Comparison of ENCODE assay signal across 15 mouse cellular contexts in the genomic region with DNA sequence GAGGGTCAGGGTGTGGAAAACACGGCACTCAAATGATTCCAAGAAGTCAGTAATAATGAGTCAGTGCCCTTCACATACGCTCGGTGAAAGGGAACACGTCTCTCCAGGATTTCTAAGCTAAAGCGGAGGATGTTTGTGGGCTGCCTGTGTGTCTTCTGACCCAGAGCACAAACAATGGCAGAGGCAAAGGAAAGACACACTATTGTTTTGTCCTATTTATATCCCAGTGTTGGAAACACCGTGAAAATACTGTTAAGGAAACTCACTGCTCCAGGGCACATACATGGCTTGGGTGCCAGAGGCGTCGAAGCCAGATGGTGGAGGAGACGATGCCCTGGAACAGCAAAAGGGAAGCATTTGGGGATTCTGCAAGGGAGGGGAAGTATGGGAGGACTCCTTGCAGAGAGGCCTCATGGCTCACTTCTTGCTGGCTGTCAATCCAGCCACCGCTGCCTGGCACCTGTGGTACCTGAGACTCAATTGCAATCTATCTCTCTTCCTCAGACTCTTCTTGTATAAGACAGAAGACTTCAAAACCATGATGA.
"Had no signal": no experiment of that assay in that cellular context is flagged by ENCODE, and none has a peak within 500 bp of the region (broad histone marks: within the 10 kb centered on the region; RNA-seq: fewer than 3 reads in every experiment).

No protein-coding gene starts in this region.

- H3K9me3 ChIP-seq: limb, embryonic 10.5 days; liver, embryonic 15.5 days; midbrain, embryonic 15.5 days; neural tube, embryonic 12.5 days had no signal

- ATAC-seq: lung, postnatal 0 days; midbrain, embryonic 15.5 days had no signal

- H3K36me3 ChIP-seq: limb, embryonic 10.5 days; liver, embryonic 15.5 days; midbrain, embryonic 15.5 days; neural tube, embryonic 12.5 days had no signal

- DNase-seq: kidney, postnatal 10 days; kidney, postnatal 4 days; lung, adult 2 months; lung, postnatal 36 days; retina, postnatal 1 day; right cerebral cortex, postnatal 4 days; spleen, adult 18-20 months; thymus, postnatal 36 days had no signal

- H3K27ac ChIP-seq: layer of hippocampus, adult 2 months; limb, embryonic 10.5 days; liver, embryonic 15.5 days; midbrain, embryonic 15.5 days; neural tube, embryonic 12.5 days had no signal

- H3K4me2 ChIP-seq: liver, embryonic 11.5 days; liver, embryonic 15.5 days; midbrain, embryonic 15.5 days; neural tube, embryonic 12.5 days had no signal

- H3K9ac ChIP-seq: liver, embryonic 15.5 days; midbrain, embryonic 15.5 days; neural tube, embryonic 12.5 days had no signal

- H3K4me3 ChIP-seq: layer of hippocampus, adult 2 months; limb, embryonic 10.5 days; liver, embryonic 15.5 days; midbrain, embryonic 15.5 days; neural tube, embryonic 12.5 days had no signal

- H3K27me3 ChIP-seq: midbrain, embryonic 15.5 days; neural tube, embryonic 12.5 days had no signal
